Mouse (Mus musculus) heart, embryonic 12.5 days (tissue): ENCODE measurements at regions not wholly inside any gene's neighbourhood (a gene's known extent, or its start where the extent isn't known, plus 50 kb on each side); places are given as distances from the start of the nearest gene placed in this dataset.

Source experiments
- ATAC-seq: fragments of 200-750 bp; cut with Nextera tagmentation; 2 replicates; pipeline ENCODE4 v1.8.0; 2017; ENCODE audit warnings: moderate TSS enrichment, moderate library complexity; ENCODE audit not compliant: insufficient number of reproducible peaks, low FRiP score
- H3K27ac ChIP-seq: fragments of 300-500 bp; sonication (generic); 2 replicates; pipeline ENCODE4 v1.5.1; 2016; ENCODE audit warnings: mild to moderate bottlenecking, moderate library complexity; ENCODE audit not compliant: poor library complexity, severe bottlenecking
- H3K27me3 ChIP-seq: fragments of 300-500 bp; sonication (generic); replicated peaks from 2 replicates; pipeline ENCODE4 v1.6.1; 2016; ENCODE audit warnings: mild to moderate bottlenecking, moderate library complexity
- H3K36me3 ChIP-seq: fragments of 300-500 bp; sonication (generic); 2 replicates; pipeline ENCODE4 v1.6.1; 2016; ENCODE audit warnings: mild to moderate bottlenecking, moderate library complexity
- H3K4me1 ChIP-seq: fragments of 300-500 bp; sonication (generic); replicated peaks from 2 replicates; pipeline ENCODE4 v1.6.1; 2016; ENCODE audit warnings: mild to moderate bottlenecking
- H3K4me2 ChIP-seq: fragments of 300-500 bp; sonication (generic); 2 replicates; pipeline ENCODE4 v1.6.1; 2016; ENCODE audit warnings: mild to moderate bottlenecking, moderate library complexity
- H3K4me3 ChIP-seq: fragments of 300-500 bp; sonication (generic); 2 replicates; pipeline ENCODE4 v1.5.1; 2016; ENCODE audit warnings: mild to moderate bottlenecking
- H3K9ac ChIP-seq: fragments of 300-500 bp; sonication (generic); 2 replicates; pipeline ENCODE4 v1.6.1; 2016; ENCODE audit warnings: mild to moderate bottlenecking, moderate library complexity
- H3K9me3 ChIP-seq: fragments of 300-500 bp; sonication (generic); replicated peaks from 2 replicates; pipeline ENCODE4 v1.6.1; 2016; ENCODE audit warnings: mild to moderate bottlenecking, moderate library complexity
- WGBS: fragments of 180-500 bp; shearing (Covaris S2); methylation state at CpG from one replicate; pipeline ENCODE4 v1.1.7; 2016; 5-methylcytosine and 5-hydroxymethylcytosine counted together

DNA sequence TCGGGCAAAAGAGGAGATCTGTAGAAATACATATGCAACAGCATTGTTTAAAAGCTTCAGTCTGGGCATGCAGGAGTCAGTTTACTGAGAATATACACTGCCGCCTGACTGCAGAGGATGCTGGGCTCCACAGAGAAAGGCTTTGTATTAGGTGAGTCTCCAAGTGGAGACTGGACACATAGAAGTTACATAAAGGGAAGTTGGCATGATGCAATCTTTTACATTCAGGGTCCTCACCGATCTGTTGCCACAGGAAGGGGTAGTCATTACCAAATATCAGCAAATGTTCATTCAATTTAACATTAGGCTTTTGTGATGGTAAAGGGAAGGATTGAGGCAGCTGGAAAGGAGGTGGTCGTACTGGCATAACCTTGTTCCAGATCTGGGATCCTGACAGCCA is 89.7 kb upstream of the Arntl start:
- Histone ChIP-seq H3K27ac (no peak overlapping the region), H3K4me1 (0 out of 2 replicates have a peak, but pooled peaks cover 5% of the 10 kb centered on the region), H3K9ac (no peak overlapping the region), H3K4me2 (no peak overlapping the region), H3K9me3 (peaks cover 18% of the 10 kb centered on the region), H3K4me3 (no peak overlapping the region), H3K36me3 (no peaks in the 10 kb centered on the region), H3K27me3 (no peaks in the 10 kb centered on the region)
- no peak for ATAC-seq
- WGBS: 78% methylated on average over 4 of the region's 4 CpGs

DNA sequence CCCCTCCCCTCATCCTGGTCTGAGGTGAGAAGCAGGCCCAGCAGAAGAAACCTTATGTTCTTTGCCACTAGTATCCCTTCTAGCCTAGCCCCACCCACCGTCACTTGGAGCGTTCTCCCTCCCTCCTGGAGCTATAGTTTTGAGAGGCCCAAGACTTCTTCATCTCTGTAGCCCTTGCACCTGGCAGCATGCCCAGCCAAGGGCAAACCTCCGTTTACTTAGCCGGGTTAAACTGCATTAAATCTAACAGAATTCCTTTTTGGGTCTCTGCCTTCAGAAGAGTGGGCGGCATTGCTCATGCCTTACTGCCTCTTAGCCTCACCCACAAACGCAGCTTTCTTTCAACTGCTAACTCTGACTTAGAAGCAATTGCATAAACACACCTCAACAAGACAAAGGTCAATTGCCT is 85.3 kb upstream of the Arntl start:
- Histone ChIP-seq H3K4me1 (0 out of 2 replicates have a peak, but pooled peaks cover 5% of the 10 kb centered on the region), H3K4me2 (no peak overlapping the region), H3K4me3 (no peak overlapping the region), H3K36me3 (no peaks in the 10 kb centered on the region), H3K9me3 (peaks cover 18% of the 10 kb centered on the region), H3K9ac (no peak overlapping the region), H3K27me3 (no peaks in the 10 kb centered on the region), H3K27ac (no peak overlapping the region)
- 50% methylated on average over 6 of the region's 6 CpGs for WGBS
- no peak for ATAC-seq

DNA sequence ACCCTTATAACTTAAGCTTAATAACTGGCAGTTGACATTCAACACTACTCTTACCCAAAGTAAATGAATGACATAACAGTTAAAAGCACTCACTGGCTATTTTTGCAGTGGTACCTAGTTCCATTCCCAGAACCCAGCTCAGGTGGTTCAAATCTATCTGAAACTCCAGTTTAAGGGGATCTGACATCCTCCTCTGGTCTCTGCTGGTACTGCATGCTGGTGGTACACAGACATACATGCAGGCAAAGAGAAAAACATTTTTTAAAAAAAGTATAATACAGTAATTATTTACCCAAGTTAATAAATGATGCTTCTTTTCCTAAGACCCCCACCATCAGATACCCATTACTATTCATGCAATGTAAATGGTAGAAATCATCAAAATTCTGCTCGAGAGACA is 81.3 kb upstream of the Arntl start:
- Histone ChIP-seq H3K27me3 (no peaks in the 10 kb centered on the region), H3K27ac (no peak overlapping the region), H3K4me2 (no peak overlapping the region), H3K9me3 (0 out of 2 replicates have a peak, but pooled peaks cover 6% of the 10 kb centered on the region), H3K36me3 (no peaks in the 10 kb centered on the region), H3K9ac (no peak overlapping the region), H3K4me1 (no peaks in the 10 kb centered on the region), H3K4me3 (no peak overlapping the region)
- WGBS: 77% methylated on average over 1 of the region's 1 CpGs
- no peak for ATAC-seq

DNA sequence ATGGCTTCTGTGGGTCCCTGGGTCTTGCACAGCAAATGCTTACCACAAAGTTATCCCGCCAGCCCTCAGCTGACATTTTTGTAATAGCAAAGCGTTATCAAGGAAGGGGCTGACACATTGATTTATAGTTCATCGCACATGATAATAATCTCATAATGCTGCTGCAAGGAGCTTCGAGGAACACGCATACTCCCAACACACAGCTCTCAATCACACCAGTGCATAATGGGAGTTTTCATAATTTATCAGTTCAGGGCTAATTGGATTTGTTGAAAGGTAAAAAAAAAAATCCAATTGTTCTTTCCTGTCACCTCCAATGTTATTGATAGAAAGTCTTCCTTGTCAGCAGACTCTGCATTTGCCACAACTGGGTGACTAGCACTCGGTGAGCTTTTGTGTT is 76.7 kb upstream of the Arntl start:
- H3K9me3 ChIP-seq: no peaks in the 10 kb centered on the region
- no peak overlapping the region for H3K4me2 ChIP-seq
- no peak overlapping the region for H3K9ac ChIP-seq
- H3K4me3 ChIP-seq: no peak overlapping the region
- 0 out of 2 replicates have a peak, but pooled peaks cover 5% of the 10 kb centered on the region for H3K27me3 ChIP-seq
- 80% methylated on average over 6 of the region's 6 CpGs for WGBS
- H3K4me1 ChIP-seq: 0 out of 2 replicates have a peak, but pooled peaks cover 6% of the 10 kb centered on the region
- no peak for ATAC-seq
- H3K27ac ChIP-seq: no peak overlapping the region
- H3K36me3 ChIP-seq: no peaks in the 10 kb centered on the region

DNA sequence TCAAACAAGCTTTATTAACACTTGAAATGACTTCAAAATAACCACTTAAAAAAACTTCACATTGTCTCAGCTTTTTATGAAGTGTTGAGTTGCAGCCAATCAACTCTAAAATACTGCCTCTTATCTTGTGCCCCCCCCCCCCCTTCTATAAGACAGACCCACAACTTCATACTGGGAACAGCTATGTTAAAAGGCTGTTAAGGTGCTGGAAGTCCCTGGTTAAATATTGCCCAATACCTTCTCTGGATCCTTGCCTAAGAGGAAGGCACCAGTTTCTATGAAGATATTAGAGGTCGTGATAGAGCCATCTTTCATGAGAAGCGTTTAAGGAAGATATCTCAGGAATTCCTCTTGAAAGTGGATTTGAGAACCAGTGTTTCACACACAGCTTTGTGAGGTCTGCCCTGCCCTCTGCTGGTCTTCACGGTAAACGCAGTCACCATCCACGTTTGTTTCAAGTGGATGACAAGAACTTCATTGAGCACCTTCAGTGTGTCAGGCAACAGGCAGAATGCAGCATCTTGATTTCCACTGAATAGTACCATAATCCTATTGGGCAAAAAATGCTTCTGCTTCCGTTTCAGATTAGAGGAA is 75.2 kb upstream of the Arntl start:
- WGBS: under 1% methylated on average over 6 of the region's 6 CpGs
- Histone ChIP-seq H3K27ac (no peak overlapping the region), H3K4me1 (0 out of 2 replicates have a peak, but pooled peaks cover 6% of the 10 kb centered on the region), H3K36me3 (no peaks in the 10 kb centered on the region), H3K9ac (no peak overlapping the region), H3K4me3 (no peak overlapping the region), H3K9me3 (no peaks in the 10 kb centered on the region), H3K27me3 (0 out of 2 replicates have a peak, but pooled peaks cover 5% of the 10 kb centered on the region), H3K4me2 (no peak overlapping the region)
- no peak for ATAC-seq

DNA sequence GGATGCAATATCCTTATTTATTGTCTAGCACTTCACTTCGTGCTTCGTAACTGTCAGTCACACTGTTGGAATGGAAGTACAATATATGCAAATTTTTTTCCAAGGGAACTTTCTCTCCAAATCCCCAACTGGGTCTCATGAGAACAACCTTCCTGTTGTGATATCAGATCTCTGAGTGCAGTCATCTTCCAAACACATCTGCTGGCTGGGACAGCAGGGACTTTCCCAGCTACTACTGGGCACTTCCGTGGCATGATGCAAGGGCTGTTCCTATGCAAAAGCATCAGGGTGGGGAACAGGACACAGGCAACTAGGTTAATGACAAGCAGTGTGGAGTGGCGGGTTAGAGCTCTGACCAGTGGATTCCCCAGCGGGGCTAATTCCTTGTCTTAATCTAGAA is 73.4 kb upstream of the Arntl start:
- no peaks in the 10 kb centered on the region for H3K36me3 ChIP-seq
- H3K27ac ChIP-seq: no peak overlapping the region
- 70% methylated on average over 5 of the region's 5 CpGs for WGBS
- no peak for ATAC-seq
- H3K9ac ChIP-seq: no peak overlapping the region
- no peak overlapping the region for H3K4me3 ChIP-seq
- H3K4me2 ChIP-seq: no peak overlapping the region
- 0 out of 2 replicates have a peak, but pooled peaks cover 6% of the 10 kb centered on the region for H3K4me1 ChIP-seq
- no peaks in the 10 kb centered on the region for H3K9me3 ChIP-seq
- 0 out of 2 replicates have a peak, but pooled peaks cover 5% of the 10 kb centered on the region for H3K27me3 ChIP-seq

DNA sequence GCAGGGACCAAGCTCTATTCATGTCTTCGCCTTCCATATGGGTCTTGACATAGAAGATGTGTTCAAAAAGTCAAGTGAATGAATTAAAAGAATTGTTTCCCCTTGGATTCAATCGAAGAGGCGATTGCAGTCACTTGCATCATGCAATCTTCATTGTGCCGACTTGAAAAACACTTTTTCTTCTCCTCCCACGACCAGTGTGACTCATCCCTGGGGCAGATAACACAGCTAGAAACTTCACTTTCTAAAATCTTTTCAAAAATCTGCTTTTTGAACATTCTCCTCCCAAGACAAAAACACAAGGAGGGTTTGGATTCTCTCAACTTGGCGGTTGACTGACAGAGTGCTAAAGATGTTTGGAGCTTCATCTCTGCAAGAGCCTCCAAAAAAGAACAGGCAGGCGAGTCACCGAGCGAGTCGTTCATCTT is 67.2 kb upstream of the Arntl start:
- Histone ChIP-seq H3K4me3 (no peak overlapping the region), H3K9me3 (no peaks in the 10 kb centered on the region), H3K27ac (no peak overlapping the region), H3K36me3 (no peaks in the 10 kb centered on the region), H3K4me1 (no peaks in the 10 kb centered on the region), H3K9ac (no peak overlapping the region), H3K27me3 (0 out of 2 replicates have a peak, but pooled peaks cover 12% of the 10 kb centered on the region), H3K4me2 (no peak overlapping the region)
- no peak for ATAC-seq
- 63% methylated on average over 10 of the region's 10 CpGs for WGBS

DNA sequence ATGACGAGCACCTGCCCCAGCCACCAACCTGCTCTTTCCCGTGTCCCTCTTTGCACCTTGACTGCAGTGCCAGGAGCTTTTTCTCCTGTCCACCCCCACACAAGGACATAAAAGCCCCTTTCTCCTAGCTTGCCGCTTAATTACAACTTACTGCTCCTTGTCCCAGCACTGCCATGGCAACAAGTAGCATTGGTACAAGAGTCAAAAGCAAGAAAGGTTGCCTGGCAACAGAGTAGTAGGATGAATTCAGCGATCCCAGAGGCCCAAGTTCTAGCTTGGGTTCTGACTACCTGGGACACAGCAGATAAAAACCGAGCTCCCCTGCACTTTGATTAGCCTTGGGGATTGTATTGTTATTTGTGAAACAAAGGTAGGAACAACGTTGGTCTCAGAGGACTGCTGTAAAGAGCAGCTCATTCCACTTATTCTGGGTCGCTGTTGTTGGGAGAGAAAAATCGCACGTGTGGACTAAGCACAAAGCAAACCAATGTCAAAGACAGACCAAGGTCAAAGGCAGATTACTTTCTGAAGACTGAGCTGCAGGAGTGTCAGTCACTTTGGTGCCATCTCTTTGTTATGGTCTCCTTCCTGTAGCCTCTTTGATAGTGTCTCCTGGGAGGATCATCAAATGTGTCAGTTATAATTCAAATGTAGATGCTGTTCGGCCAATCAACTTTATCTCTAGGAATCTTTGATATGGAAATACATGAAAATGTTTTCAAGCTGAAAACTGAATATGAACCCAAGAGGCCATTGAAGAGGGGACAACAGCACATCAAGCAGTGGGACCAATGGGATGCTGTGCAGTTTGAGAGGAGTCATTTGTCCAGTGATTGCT is 65.2 kb upstream of the Arntl start:
- no peak overlapping the region for H3K9ac ChIP-seq
- no peaks in the 10 kb centered on the region for H3K4me1 ChIP-seq
- whole genome bisulfite sequencing: 57% methylated on average over 10 of the region's 10 CpGs
- 0 out of 2 replicates have a peak, but pooled peaks cover 12% of the 10 kb centered on the region for H3K27me3 ChIP-seq
- no peak overlapping the region for H3K4me3 ChIP-seq
- no peaks in the 10 kb centered on the region for H3K9me3 ChIP-seq
- H3K27ac ChIP-seq: no peak overlapping the region
- no peak overlapping the region for H3K4me2 ChIP-seq
- ATAC-seq: no peak
- H3K36me3 ChIP-seq: no peaks in the 10 kb centered on the region

DNA sequence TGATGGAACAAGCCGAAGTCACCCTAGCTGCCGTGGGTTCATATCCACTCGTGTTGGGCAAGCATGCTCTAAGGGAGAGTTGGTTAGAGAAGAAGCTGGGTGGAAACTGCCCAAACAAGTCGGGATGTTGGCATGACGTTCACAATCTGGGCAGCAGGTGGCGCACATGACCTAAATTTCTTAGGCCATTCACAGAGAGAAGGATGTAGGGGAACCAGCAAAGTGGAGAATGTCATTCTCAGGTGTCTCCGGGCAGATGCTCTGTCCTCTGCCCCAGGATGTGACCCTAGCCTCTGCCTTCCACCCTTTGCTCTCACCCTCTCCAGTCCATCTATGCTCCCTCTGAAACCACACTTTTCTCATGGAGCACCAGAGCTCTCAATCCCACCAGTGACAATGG is 63.7 kb upstream of the Arntl start:
- H3K4me1 ChIP-seq: peaks cover 12% of the 10 kb centered on the region; the same call in 1 of the 2 replicates
- ATAC-seq: 0 out of 2 replicates have a peak, but pooled peaks have one; percentile 57
- H3K9ac ChIP-seq: no peak overlapping the region
- no peaks in the 10 kb centered on the region for H3K36me3 ChIP-seq
- no peak overlapping the region for H3K4me2 ChIP-seq
- H3K27me3 ChIP-seq: 0 out of 2 replicates have a peak, but pooled peaks cover 12% of the 10 kb centered on the region
- H3K4me3 ChIP-seq: no peak overlapping the region
- H3K27ac ChIP-seq: no peak overlapping the region
- WGBS: 6% methylated on average over 7 of the region's 7 CpGs
- H3K9me3 ChIP-seq: no peaks in the 10 kb centered on the region

DNA sequence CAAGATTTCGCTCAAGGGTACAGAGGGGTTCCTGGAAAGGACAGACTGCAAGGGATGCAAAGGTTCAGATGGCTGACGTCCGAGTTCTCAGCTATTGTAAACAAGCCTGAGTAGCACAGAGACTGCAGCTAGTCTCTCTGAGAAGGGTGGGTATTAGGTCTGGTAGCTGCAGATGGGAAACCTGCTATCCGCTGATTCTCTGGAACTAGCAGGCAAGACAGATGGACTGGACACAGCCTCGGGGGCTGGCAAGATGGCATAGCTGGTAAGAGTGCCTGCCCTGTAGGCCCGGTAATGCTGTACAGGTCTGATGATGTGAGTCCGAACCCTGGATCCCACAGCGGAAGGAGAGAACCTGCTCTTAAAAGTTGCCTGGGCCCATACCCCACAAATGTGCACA is 62.2 kb upstream of the Arntl start:
- Histone ChIP-seq H3K36me3 (no peaks in the 10 kb centered on the region), H3K9ac (no peak overlapping the region), H3K9me3 (no peaks in the 10 kb centered on the region), H3K27me3 (0 out of 2 replicates have a peak, but pooled peaks cover 12% of the 10 kb centered on the region), H3K4me3 (no peak overlapping the region), H3K4me2 (no peak overlapping the region), H3K4me1 (peaks cover 15% of the 10 kb centered on the region; the same call in 1 of the 2 replicates), H3K27ac (no peak overlapping the region)
- ATAC-seq: no peak
- WGBS: 81% methylated on average over 8 of the region's 8 CpGs

DNA sequence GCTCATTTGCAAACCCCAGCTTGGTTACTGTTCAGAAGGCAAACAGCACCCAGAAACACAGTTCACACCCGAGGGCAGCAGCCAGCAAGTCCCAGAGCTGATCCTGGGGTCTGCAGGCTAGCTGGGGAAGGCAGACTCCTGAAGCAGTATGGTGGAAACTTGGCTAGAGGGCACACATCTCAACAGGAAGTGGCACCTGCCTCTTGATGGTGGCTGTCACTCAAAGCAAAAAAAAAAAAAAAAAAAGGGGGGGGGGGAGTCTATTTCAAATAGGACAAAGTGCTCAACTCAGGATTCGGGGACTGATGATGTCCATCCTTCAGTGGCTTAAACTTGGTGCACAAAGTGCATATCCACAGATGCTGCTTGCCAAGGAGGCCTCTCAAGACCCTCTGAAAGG is 61.2 kb upstream of the Arntl start:
- Histone ChIP-seq H3K27ac (no peak overlapping the region), H3K36me3 (no peaks in the 10 kb centered on the region), H3K4me3 (no peak overlapping the region), H3K9ac (no peak overlapping the region), H3K9me3 (no peaks in the 10 kb centered on the region), H3K27me3 (0 out of 2 replicates have a peak, but pooled peaks cover 12% of the 10 kb centered on the region), H3K4me1 (peaks cover 25% of the 10 kb centered on the region), H3K4me2 (no peak overlapping the region)
- WGBS: 62% methylated on average over 2 of the region's 2 CpGs
- ATAC-seq: no peak
